Mouse (Mus musculus) embryonic facial prominence, embryonic 10.5 days (tissue): Measurements from ENCODE around the gene Zg16. TPM values are rescaled to one million over a fixed set of nuclear protein-coding genes. Genes with fewer than 3 reads are reported as not detected.
A peak's percentile ranks its signal among the peaks of the same experiment; 100 is the strongest.
"Not testable (repeated sequence)": the region's sequence is repeated elsewhere in the genome, so short reads cannot be mapped to it uniquely, and the experiment has no call there.

ENCODE experiments used
- DNase-seq: peaks from one replicate; pipeline ENCODE4 v3.0.0-alpha.2; 2017; ENCODE audit warnings: low spot score
- H3K27ac ChIP-seq: fragments of 300-500 bp; sonication (generic); replicated peaks from 2 replicates; pipeline ENCODE4 v1.5.1; 2016; ENCODE audit warnings: mild to moderate bottlenecking
- H3K27me3 ChIP-seq: fragments of 300-500 bp; sonication (generic); replicated peaks from 2 replicates; pipeline ENCODE4 v1.6.1; 2016; ENCODE audit warnings: low read depth, mild to moderate bottlenecking; ENCODE audit not compliant: poor library complexity, severe bottlenecking
- H3K36me3 ChIP-seq: fragments of 300-500 bp; sonication (generic); replicated peaks from 2 replicates; pipeline ENCODE4 v1.6.1; 2016; ENCODE audit warnings: mild to moderate bottlenecking, moderate library complexity
- H3K4me1 ChIP-seq: fragments of 300-500 bp; sonication (generic); 2 replicates; pipeline ENCODE4 v1.6.1; 2016
- H3K4me3 ChIP-seq: fragments of 300-500 bp; sonication (generic); 2 replicates; pipeline ENCODE4 v1.5.1; 2016; ENCODE audit warnings: mild to moderate bottlenecking, moderate library complexity
- H3K9me3 ChIP-seq: fragments of 300-500 bp; sonication (generic); 2 replicates; pipeline ENCODE4 v1.6.1; 2016; ENCODE audit warnings: mild to moderate bottlenecking
- WGBS: fragments of 180-500 bp; shearing (Covaris S2); methylation state at CpG from one replicate; pipeline ENCODE4 v1.1.7; 2016; 5-methylcytosine and 5-hydroxymethylcytosine counted together
- polyA plus RNA-seq: library from polyadenylated mRNA; unstranded; fragments of >200 nt; fragmentation: Nextera tagmentation; extraction: Ambion mirVana; gene quantifications from 2 replicates; pipeline ENCODE4 v1.2.1, GENCODE M21; 2016

The Zg16 gene
- polyA plus RNA-seq: not detected in 2 replicates

DNA sequence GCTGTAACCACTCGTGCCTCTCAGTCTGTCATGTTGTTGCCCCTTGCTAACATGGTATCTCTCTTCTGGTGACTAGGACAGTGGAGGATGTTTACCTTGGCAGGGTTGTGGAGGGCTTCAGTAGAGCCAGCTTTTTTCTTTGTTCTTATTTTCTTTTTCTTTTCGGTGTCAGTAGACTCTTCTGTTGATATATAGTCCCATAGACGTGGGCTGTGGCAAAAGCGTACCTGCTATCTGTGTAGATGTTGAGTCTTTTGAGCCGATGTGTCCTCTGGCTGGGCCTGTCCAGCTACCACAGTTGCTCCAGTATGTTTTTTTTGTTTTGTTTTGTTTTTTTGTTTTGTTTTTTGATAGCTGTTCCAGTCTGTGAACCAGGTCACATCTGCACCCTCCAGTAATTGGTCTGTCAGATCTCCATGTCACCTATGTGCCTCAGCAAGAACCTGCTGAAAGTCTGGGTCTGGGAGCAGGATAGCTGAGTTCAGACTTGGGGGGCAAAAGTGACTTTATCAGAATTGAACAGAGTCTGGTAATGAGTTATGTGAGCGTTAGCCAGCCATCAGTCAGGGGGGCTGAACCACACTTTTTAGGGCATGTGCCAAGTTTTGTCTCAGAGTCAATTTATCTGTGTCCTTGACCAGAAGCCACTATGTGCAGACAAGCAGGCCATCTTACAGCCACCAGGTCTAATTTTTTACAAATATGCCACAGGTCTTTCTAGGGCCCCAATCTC is at the start of gene Zg16:
Gene Zg16 (minus strand): TSS at position 51 of the 733 bp plus-strand sequence.
- DNase-seq, H3K9me3 ChIP-seq, H3K27ac ChIP-seq, H3K36me3 ChIP-seq, H3K4me3 ChIP-seq: not testable (repeated sequence)
- peaks cover 10% of the 10 kb centered on the region; the same call in 1 of the 2 replicates for H3K27me3 ChIP-seq
- H3K4me1 ChIP-seq: peaks cover 35% of the 10 kb centered on the region
- 88% methylated on average over 6 of the region's 6 CpGs for WGBS

DNA sequence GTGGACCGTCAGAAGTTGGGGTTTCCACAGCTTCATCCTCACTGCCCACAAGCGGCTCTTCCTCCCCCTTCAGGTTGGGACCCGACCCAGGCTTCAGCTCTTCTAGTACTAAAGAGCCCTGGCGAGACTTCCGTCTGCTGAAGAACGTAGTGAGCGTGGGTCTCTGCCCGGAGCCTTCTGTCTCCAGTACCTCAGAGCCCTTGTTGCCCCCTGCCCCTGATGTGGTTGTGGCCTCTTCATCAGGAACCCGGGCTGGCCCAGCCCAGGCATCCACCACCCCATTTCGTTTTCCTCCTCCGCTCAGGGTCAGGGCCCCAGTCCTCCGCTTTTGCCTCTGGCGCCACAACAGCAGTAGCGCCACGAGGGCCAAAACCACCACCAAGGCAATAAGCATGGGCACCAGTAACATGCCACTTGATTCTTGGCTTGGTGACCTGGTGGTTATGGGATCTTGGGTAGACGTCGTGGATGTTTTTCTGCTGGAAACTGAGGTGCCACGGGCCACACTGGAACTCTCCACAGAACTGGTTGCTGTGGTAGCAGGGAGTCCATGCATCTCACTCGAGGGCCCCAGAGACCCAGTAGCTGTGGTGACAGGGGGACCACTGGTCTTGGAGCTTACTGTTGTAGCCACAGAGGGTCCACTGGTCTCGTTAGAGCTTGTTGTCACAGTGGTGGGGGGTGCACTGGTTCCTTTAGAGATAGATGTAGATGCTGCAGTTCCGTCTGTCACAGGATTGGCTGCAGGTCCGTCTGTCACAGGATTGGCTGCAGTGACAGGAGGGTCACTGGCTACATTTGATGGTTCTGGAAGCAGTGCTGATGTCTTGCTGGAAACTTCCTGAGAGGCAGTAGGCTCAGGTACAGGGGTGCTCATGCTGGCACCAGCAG is 49.3 kb upstream of the Zg16 start:
- 88% methylated on average over 22 of the region's 22 CpGs for WGBS

DNA sequence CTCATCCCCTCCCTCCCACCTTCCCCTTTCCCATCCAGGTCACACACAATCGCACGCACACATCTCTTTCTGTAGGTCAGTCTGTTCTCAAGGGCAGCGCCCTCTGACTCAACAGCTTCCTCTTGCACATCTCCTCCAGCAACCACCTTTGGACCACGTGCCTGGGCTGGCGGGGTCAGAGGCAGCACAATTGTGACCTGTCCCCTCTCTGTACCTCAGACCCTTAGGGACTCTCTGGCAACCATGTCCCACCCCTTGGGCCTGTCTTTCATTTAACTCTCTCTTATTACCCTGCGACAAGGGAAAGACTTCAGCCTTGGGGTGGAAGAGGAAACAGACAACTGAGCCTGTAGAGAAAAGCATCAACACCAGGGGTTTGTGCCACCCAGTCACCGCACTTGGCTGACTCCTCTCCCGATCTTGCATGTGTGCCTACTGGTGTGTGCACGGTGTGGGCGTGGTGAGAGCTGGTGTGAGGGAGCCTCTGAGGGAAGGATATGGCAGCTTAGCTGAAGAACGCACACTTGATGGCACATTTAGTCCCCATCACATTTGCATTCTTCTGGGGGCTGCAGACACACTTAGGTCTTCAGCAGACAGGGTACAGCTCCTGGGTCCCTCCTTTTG is 47.8 kb upstream of the Zg16 start:
- H3K9me3 ChIP-seq: no peaks in the 10 kb centered on the region
- H3K27me3 ChIP-seq: no peaks in the 10 kb centered on the region
- no peaks in the 10 kb centered on the region for H3K4me1 ChIP-seq
- H3K4me3 ChIP-seq: no peak overlapping the region
- no peak for DNase-seq
- H3K27ac ChIP-seq: no peak overlapping the region
- no peaks in the 10 kb centered on the region for H3K36me3 ChIP-seq
- 81% methylated on average over 11 of the region's 11 CpGs for WGBS

More for the DNA sequence above, 49.3 kb upstream of the Zg16 start:
- Histone ChIP-seq H3K27ac (no peak overlapping the region), H3K27me3 (no peaks in the 10 kb centered on the region), H3K9me3 (no peaks in the 10 kb centered on the region), H3K4me3 (no peak overlapping the region), H3K4me1 (no peaks in the 10 kb centered on the region), H3K36me3 (no peaks in the 10 kb centered on the region)
- no peak for DNase-seq

DNA sequence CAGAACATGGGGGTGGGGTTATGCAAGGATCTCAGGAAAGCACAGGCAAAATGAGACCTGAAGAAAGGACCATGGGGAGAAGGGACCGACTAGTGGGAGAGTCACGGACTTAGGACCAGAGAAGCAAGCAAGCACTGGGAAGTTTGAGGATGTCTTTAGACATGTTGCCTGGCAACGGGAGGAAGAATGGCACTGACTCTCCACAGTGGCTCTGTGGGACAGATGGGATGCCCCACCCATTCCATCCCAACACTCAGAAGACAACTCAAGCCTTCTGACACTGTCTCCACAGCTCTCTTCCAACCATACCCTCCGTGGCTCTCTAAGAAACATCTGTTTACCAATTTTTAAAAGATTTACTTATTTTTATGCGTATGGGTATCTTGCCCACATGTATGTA is 46.0 kb upstream of the Zg16 start:
- no peak for DNase-seq
- H3K36me3 ChIP-seq: no peaks in the 10 kb centered on the region
- WGBS: 73% methylated on average over 5 of the region's 5 CpGs
- H3K4me3 ChIP-seq: no peak overlapping the region
- no peaks in the 10 kb centered on the region for H3K27me3 ChIP-seq
- no peaks in the 10 kb centered on the region for H3K4me1 ChIP-seq
- H3K9me3 ChIP-seq: no peaks in the 10 kb centered on the region
- H3K27ac ChIP-seq: no peak overlapping the region

DNA sequence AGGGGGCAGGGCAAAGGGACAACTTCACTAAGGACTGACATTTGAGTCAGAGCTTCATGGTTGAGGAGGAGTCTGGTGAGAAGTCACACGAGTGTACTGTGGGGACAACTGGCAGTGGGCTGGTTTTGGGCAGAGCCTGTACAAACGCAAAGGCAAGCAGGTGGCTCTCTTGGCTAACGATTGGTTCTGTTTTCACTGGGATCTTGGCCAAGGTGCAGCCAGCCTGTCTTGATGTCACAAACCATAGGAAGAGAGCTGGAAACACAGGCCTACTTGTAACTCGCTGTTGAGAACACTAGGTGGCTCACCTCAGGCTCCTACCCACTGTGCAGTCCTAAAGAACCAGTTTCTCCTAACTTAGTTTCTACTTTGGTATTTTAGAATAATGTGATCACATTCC is 42.5 kb upstream of the Zg16 start:
- DNase-seq: no peak
- H3K27me3 ChIP-seq: no peaks in the 10 kb centered on the region
- WGBS: 24% methylated on average over 4 of the region's 4 CpGs

DNA sequence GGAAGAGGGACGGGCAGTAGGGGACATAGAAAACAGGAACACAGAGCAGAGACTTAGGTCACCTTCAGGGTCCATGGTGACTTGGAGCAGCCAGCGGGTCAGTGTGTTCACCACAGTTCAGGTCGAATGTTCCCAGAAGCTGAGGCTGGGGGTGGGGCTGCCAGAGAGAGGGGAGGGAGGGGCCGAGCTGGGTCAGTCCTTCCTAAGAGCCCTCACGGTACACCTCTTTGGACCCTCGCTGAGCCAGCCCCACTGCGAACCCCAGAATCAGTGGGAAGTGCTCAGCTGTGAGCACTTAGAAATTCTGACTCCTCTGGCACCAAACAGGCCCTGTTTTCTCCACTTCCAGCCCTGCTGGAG is 34.8 kb upstream of the Zg16 start, which contains the start of gene Qprt:
Gene Qprt (minus strand): TSS at position 316 of the 360 bp plus-strand sequence.
- H3K36me3 ChIP-seq: no peaks in the 10 kb centered on the region
- peak within 1 kb of the TSS; percentile 45 for H3K4me3 ChIP-seq
- peak within 1 kb of the TSS; percentile 36 for H3K27ac ChIP-seq
- peaks cover 39% of the 10 kb centered on the region for H3K4me1 ChIP-seq
- DNase-seq: peak; percentile 43
- H3K27me3 ChIP-seq: peaks cover 40% of the 10 kb centered on the region
- peaks cover 7% of the 10 kb centered on the region; the same call in 1 of the 2 replicates for H3K9me3 ChIP-seq
- whole genome bisulfite sequencing: 5% methylated on average over 7 of the region's 7 CpGs

More for the DNA sequence above, 42.5 kb upstream of the Zg16 start:
- Histone ChIP-seq H3K4me1 (no peaks in the 10 kb centered on the region), H3K27ac (no peak overlapping the region), H3K36me3 (no peaks in the 10 kb centered on the region), H3K4me3 (no peak overlapping the region), H3K9me3 (peaks cover 1% of the 10 kb centered on the region; the same call in 1 of the 2 replicates)

DNA sequence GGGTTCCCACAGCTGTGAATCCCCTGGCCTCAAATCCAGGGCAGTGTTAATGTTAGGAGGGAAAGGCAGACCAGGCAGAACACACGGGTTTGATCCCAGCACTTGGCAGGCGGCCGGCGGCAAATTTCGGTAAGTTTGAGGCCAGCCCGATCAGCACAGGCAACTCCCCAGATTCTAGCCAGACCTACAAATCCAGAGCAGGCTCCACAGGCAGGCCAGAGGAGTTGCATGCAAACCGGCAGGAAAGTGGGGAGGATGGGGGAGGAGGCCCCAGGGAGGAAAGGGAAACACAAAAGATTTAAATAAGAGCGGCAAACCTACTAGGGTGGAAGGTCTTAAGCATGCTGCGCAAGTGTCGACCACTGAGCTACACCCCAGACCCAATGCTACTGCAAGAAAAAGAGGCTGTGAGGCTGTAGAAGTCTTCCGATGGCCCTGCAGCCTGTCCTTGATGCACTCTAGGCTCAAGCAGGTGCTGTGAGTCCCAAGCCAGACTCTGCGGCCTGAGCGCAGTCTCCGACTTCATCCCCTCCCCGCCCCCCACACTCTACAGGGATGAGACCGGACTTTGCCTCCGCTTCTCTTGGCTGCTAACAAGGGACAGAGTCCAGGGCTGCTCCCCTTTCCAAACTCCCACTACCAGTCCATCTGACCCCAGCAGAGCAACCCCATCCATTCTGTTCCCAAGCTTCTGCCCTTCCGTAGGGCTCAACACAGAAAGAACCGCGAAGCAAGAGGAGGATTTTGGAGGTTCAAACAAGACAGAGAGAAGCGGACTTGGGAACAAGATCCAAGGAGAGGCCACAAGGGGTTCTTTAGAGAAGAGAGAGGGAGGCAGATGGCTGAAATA is 34.2 kb upstream of the Zg16 start:
- peak overlapping the region; percentile 36 for H3K27ac ChIP-seq

DNA sequence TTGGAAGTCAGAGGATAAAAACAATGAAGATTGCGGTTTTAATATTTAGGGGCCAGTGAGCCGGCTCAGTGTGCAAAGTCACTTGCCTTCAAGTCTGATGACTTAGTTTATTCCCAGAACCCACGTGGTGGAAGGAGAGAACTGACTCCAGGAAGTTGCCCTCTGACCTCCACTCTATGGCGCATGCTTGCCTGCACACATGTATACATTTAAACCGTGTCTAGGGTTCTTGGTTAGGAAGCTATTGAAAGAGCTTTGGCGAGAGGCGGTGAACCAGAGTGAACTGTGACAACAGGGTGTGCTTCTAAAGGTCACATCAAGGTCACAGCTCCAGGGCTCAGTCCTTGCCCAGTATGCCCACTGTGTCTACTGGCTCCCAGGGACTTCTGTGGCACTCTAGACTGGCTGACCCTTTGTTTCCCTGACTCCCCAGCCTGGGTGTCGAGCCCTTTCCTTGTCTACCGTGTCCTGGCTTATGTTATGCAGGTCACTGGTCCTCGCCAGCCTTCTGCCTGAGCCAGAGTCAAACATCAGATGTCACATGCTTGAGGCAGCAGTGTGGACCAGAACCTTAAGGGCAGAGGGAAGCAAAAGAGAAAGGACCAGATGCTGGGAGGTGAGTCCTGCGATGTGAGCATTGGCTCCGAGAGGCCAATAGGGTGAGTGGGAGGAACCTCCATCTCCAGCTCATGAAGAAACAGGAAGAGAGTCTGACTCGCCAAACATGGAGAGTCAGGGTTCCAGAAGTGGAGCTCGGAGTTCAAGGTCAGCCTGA is 31.7 kb upstream of the Zg16 start:
- Histone ChIP-seq H3K4me3 (no peak overlapping the region), H3K4me1 (peaks cover 49% of the 10 kb centered on the region), H3K36me3 (no peaks in the 10 kb centered on the region), H3K27ac (no peak overlapping the region; the same call in 1 of the 2 replicates), H3K27me3 (peaks cover 40% of the 10 kb centered on the region), H3K9me3 (0 out of 2 replicates have a peak, but pooled peaks cover 3% of the 10 kb centered on the region)
- peak; percentile 49 for DNase-seq
- 46% methylated on average over 14 of the region's 14 CpGs for WGBS

More for the DNA sequence above, 34.2 kb upstream of the Zg16 start:
- H3K9me3 ChIP-seq: peaks cover 7% of the 10 kb centered on the region; the same call in 1 of the 2 replicates
- H3K4me3 ChIP-seq: peak overlapping the region; percentile 45
- 7% methylated on average over 21 of the region's 21 CpGs for WGBS
- H3K36me3 ChIP-seq: no peaks in the 10 kb centered on the region
- H3K4me1 ChIP-seq: peaks cover 42% of the 10 kb centered on the region
- peak; percentile 41 for DNase-seq
- H3K27me3 ChIP-seq: peaks cover 40% of the 10 kb centered on the region

DNA sequence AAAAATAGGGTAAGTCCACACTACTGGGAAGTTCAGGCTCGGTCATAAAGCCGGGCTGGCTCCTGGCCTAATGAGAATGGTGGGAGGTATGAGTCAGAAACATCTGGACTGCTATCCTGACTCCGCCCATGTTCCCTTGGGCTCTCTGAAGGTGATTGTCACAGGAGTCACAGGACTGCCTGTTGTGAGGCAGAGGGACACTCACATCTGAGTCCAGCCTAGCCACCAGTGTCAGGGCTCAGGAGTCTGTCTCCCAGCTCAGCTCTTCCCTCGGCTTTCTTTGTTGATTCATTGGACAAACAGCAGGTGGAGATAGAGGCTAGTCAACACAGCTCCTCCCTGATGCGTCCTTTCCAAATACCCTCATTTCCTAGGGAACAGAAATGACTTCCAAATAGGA is 30.8 kb upstream of the Zg16 start:
- no peaks in the 10 kb centered on the region for H3K9me3 ChIP-seq
- H3K4me1 ChIP-seq: peaks cover 58% of the 10 kb centered on the region
- H3K36me3 ChIP-seq: no peaks in the 10 kb centered on the region
- no peak overlapping the region for H3K4me3 ChIP-seq
- WGBS: 45% methylated on average over 5 of the region's 5 CpGs
- DNase-seq: no peak
- H3K27ac ChIP-seq: 0 out of 2 replicates have a peak overlapping the region, but pooled peaks have one; percentile 21
- H3K27me3 ChIP-seq: peaks cover 36% of the 10 kb centered on the region

DNA sequence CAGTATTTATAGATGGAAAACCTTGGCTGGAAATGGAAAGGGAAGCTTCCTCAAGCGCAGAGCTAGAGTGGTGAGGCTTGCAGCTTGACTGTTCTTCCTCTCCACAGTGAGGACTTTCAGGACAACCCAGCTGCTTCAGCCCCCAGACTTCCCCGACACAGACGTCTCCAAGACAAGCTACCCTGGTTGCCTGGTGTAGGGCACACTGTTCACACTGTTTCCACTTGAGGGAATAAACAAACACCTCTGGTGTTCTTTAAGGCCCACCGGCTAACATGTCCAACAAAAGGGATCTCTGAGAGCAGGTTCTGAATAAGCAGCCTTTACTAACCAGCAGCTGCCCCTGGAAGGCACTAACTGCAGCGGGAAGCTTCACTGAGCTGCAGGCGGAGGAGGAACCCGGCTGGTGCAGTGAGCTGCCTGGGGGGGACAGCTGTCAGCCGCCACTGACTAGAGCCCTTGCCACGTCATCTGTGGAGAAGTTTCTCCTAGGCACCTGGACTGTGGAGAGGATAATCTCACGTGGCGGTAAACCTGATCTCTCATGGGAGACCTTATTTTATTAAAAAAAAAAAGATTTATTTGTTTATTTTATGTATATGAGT is 29.3 kb upstream of the Zg16 start:
- H3K27ac ChIP-seq: no peak overlapping the region
- H3K9me3 ChIP-seq: no peaks in the 10 kb centered on the region
- H3K36me3 ChIP-seq: no peaks in the 10 kb centered on the region
- WGBS: 56% methylated on average over 11 of the region's 11 CpGs
- H3K27me3 ChIP-seq: peaks cover 20% of the 10 kb centered on the region
- H3K4me3 ChIP-seq: no peak overlapping the region
- DNase-seq: no peak
- H3K4me1 ChIP-seq: peaks cover 53% of the 10 kb centered on the region

DNA sequence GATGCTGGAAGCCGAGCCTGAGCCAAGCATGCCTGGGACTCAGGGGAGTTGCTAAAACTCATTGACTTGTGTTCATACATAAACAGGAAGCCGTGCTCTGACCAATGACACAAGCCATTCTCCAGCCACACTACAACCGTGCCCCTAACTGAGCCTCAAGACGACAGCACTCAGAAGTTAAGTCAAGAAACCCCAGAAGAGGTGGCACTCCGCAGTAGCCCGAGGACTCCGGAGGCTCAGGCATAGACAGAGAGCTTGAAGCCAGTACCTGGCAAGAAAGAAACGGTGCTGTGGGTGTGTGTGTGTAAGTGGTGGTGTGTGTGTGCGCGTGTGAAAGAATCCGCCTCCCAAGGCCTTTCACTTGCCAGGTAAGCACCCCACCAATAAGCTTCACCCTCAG is 27.8 kb upstream of the Zg16 start:
- no peak overlapping the region for H3K4me3 ChIP-seq
- 81% methylated on average over 11 of the region's 11 CpGs for WGBS
- DNase-seq: no peak
- no peaks in the 10 kb centered on the region for H3K9me3 ChIP-seq
- peaks cover 51% of the 10 kb centered on the region for H3K4me1 ChIP-seq
- H3K36me3 ChIP-seq: no peaks in the 10 kb centered on the region
- peaks cover 5% of the 10 kb centered on the region for H3K27me3 ChIP-seq
- no peak overlapping the region for H3K27ac ChIP-seq
